Mouse (Mus musculus) activated CD4-positive, CD25-positive, alpha-beta regulatory T cell (primary cell): ENCODE results near the gene Il10rb. TPM values are rescaled to one million over a fixed set of nuclear protein-coding genes. Genes with fewer than 3 reads are reported as not detected.

Source experiments
- polyA plus RNA-seq, 2 experiments: library from polyadenylated mRNA; unstranded; fragments of 100-300 nt; shearing (Covaris generic); gene quantifications; one replicate each; pipeline ENCODE4 v1.2.1; 2017

Il10rb gene
- 100 to 1,000 TPM in 1 of 2 experiments, 10 to 100 TPM in 1; 84.0 to 129 TPM for polyA plus RNA-seq

DNA sequence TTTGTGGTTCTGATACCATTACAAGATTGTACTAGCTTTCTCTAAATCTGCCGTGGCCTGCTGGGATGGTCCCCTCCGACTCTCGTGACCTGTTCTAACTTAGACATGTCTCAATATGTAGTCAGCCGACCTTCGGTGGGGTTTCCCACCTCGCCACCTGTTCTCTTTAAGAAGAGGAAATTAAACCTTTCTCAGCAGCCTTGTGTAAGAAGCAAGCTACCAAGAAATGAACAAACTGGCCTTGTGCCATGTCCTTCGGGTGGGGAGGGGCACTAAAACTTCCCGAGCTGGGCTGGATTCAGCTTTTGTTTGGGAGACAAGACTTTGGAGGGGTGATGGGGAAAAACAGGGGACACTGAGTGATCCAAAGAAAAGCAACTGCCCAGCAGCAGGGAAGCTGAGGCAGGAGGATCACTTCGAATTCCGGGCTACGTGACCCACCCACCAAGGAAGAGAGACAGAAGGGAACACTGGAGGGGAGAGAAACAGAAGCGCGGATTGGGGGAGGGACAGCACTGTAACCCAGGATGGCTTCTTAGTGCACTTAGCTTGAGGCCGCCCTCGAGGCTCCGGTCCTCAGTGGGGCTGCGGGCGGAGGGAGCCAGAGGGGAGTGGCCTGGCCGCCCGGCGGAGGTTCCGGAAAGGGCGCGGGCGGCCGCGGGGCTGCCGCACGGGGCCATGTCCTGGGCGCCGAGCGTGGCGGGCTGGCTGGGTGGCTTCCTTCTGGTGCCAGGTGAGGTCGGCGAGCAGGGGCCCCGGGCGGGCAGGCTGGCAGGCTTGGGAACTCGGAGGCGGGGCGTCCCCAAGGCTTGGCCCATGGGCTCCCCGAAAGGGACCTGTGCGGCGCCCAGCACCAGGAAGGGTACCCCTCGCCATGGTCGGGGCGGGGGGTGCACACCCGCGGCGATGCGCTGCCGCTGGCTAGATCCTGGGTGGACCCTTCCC lies at the start of gene Il10rb:
Gene Il10rb, plus strand, starts transcription at position 525 of the 945 bp plus-strand sequence.

DNA sequence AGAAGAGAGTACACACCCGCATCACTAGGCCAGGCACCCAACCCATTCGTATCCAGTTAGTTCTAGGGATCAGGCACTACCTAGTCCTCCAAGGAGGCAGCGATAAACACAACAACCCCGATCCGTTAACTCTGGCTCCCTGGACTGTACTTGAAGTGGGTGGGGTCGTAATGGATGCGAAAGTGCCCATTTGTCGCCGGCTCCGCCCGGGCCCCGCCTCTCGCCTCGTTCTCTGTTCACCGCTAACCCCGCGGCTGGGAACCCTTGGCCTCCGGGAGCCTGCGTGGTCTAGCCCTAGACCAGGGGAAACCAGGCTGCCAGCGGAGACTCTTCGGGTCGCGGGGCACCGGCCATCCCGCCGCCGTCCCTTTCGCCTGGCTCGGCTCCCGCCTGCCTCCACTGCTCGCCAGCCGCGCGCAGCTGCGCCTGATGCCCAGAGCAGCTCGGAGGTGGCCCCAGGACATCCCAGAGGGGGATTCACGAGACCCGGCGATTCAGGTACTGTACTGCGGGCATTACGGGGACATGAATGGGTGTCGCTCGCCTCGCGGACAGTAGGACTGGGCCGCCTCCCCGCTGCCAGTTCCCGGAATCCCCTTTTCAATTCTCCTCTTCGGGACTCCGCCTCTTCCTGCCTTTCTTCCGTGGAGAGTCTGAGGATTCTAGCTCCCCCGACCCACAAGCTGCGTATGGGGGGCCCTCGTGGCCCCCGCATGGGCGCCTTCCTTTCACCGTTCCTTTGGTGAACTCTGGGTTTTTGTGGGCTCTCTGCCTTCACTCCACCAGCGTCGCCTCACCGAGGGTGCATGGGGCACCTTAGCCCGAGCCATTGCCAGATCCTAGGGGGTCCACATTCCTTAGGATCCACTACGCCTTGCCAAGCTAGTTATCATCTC lies 33.1 kb upstream of the Il10rb start, which contains the start of gene Ifnar2:
Gene Ifnar2, plus strand, starts transcription at position 207 of the 896 bp plus-strand sequence.

DNA sequence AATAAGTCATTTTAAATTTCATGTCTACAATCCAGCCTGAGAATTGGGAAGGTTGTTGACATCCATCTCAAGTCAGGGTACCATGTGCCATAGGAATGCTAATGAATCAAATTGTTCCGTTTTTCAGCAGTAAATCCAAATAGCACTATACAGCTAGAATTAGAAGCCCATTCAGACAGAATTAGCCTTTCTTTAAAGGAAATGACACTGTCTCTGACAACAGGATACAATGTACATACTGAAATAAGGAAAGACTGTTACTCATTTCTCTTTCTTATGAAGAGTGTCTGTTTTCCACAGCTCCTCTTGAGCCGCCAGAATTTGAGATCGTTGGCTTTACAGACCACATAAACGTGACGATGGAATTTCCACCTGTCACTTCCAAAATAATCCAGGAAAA lies 14.5 kb upstream of the Il10rb start, which contains the start of gene Gm21970:
Gene Gm21970, plus strand, starts transcription at position 301 of the 400 bp plus-strand sequence.

Other genes with a start within 250 kb of the Il10rb start
- under 1 TPM in 1 of 2 experiments, not detected in 1; 0.06 TPM for gene Olig2, start 180.7 kb upstream of the Il10rb start, polyA plus RNA-seq
- gene Olig1, start 136.4 kb upstream of the Il10rb start, polyA plus RNA-seq: not detected
- 100 to 1,000 TPM; 108 to 110 TPM for gene Ifnar2, start 33.4 kb upstream of the Il10rb start, polyA plus RNA-seq
- gene Gm21970, start 14.4 kb upstream of the Il10rb start, polyA plus RNA-seq: not detected
- 100 to 1,000 TPM in 1 of 2 experiments, 10 to 100 TPM in 1; 92.5 to 155 TPM for gene Ifnar1, start 79.1 kb downstream of the Il10rb start, polyA plus RNA-seq
- gene Ifngr2, start 140.9 kb downstream of the Il10rb start, polyA plus RNA-seq: 10 to 100 TPM; 38.0 to 71.5 TPM
- gene Tmem50b, start 191.6 kb downstream of the Il10rb start, polyA plus RNA-seq: 10 to 100 TPM; 36.0 to 42.7 TPM
- gene Dnajc28, start 212.9 kb downstream of the Il10rb start, polyA plus RNA-seq: 1 to 10 TPM; 1.4 to 2.1 TPM
- 10 to 100 TPM; 64.2 to 100.0 TPM for gene Gart, start 240.8 kb downstream of the Il10rb start, polyA plus RNA-seq
- 100 to 1,000 TPM; 121 to 130 TPM for gene Son, start 241.3 kb downstream of the Il10rb start, polyA plus RNA-seq